Mouse (Mus musculus) spleen, adult 10 weeks (tissue): ENCODE data around the gene Gm266. TPM values are rescaled to one million over a fixed set of nuclear protein-coding genes. Genes with fewer than 3 reads are reported as not detected.

ENCODE experiments used
- polyA plus RNA-seq: library from polyadenylated mRNA; stranded (reverse); fragments of 350-450 nt; fragmentation: Illumina TruSeq; extraction: RNeasy Lipid Tissue Mini Kit (QIAGEN cat#74804); gene quantifications from one replicate; pipeline ENCODE4 v1.2.3, GENCODE M21; 2015; ENCODE audit warnings: low replicate concordance; ENCODE audit not compliant: insufficient read depth

Gene Gm266
- 0.59 TPM for polyA plus RNA-seq

GRCm38 (mm10) chr12:111485652-111486306 lies at the start of gene Gm266:
TSS of gene Gm266 (minus strand) at chr12:111485823.

GRCm38 (mm10) chr12:111442309-111443010 lies 43.2 kb downstream of the Gm266 start, which contains the start of gene Tnfaip2:
TSS of gene Tnfaip2 (plus strand) at chr12:111442469.

Other genes with a start within 250 kb of the Gm266 start
- not detected for gene Amn, start 214.7 kb downstream of the Gm266 start, polyA plus RNA-seq
- 6.6 TPM for gene Cdc42bpb, start 108.1 kb downstream of the Gm266 start, polyA plus RNA-seq
- gene Lbhd2, start 79.0 kb downstream of the Gm266 start, polyA plus RNA-seq = not detected
- gene Exoc3l4, start 68.8 kb downstream of the Gm266 start, polyA plus RNA-seq = 7.5 TPM
- gene Tnfaip2, start 43.4 kb downstream of the Gm266 start, polyA plus RNA-seq = 21.0 TPM
- 461 TPM for gene Eif5, start 52.2 kb upstream of the Gm266 start, polyA plus RNA-seq
- gene Mark3, start 88.7 kb upstream of the Gm266 start, polyA plus RNA-seq = 67.2 TPM
- 11.0 TPM for gene Ckb, start 186.5 kb upstream of the Gm266 start, polyA plus RNA-seq
- 4.2 TPM for gene Trmt61a, start 192.3 kb upstream of the Gm266 start, polyA plus RNA-seq
- gene Bag5, start 227.4 kb upstream of the Gm266 start, polyA plus RNA-seq = 18.8 TPM
- 33.6 TPM for gene Apopt1, start 227.4 kb upstream of the Gm266 start, polyA plus RNA-seq